Mouse (Mus musculus) heart, adult 11 months (tissue): ENCODE measurements around the gene Serinc5.

Experiments
- DNase-seq: peaks from one replicate; pipeline ENCODE4 v3.0.0; 2022

The Serinc5 gene

DNA sequence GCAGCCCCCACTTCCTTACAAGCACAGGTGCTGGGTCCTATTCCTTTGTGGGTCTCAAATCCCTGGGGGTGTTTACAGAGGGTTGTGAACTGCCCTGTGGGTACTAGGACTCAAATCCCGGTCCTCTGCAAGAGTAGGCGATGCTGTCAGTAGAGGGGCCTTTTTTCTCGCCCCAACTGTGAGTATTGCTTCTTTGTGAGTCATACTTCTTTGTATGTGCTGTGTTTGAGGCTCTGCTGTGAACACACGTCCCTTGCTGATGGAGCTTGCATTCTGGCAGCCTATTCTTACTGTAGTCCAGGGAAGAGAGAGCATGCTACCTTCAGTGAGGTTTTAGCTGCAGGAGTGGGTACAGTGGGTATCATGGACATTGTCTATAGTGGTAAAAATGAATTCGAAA, 4.3 kb downstream of the Serinc5 start:
- peak; percentile 83 for DNase-seq

- no peak for DNase-seq
These were observed 5.6 kb downstream of the Serinc5 start for GRCm38 (mm10) chr13:92616459-92616858.

DNA sequence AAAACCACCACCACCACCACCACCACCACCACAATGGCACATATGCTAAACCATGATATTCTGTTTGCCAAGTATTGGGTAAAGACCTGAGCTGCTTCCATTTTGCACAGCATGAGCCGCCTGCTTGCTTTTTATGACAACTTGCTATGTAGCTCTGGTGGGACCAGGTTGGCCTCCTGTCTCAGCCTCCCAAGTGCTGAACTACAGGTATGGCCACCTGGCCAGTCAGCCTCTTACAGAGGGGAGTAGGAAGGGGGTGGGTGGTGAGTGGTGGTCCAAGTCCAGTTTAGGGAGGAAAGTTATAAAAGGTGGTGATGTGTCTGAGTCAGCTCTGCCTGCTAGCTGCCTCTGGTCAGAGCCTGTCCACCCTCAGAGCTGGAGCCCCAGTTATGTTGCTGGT, 15.3 kb downstream of the Serinc5 start:
- peak; percentile 53 for DNase-seq

- DNase-seq: peak; percentile 52
These were observed 15.8 kb downstream of the Serinc5 start for GRCm38 (mm10) chr13:92626725-92627124.

DNA sequence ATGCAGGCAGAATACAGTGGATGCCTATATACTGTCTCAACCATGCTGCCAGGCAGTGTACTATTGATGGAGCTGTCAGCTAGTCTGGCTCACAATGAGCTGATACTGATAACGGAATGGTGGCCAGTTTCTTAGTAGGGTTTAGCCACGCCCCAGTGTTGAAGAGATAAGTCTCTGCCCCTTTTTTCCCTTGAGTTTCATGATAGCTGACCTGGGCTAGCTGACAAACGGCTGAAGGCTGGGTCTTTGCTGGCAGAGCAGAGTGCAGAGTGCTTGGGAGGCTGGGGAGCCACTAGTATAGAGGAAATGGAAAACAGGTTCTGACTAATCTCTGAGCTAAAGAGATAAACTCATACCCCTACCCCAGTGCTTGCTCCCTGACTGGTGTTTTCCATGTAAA, 18.6 kb downstream of the Serinc5 start:
- DNase-seq: peak; percentile 70

DNA sequence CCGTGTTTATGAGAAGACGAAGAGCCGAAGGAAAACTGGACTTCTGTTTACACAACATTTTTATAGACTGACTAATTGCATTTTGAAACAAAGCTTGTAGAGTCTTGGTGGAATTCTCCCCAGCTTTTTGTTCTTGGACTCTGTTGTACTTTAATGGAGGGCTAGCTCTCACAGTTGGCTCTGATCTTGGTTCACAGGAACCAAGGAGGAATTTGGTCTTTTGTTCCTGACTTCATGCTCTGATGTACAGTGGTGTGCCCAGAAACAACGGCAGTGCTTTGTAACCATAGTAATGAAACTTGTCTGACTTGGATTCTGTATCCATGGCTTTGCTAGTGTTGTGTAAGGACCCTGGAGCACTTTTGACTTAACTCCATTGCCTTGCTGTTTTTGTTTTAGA, 20.6 kb downstream of the Serinc5 start:
- DNase-seq: no peak

GRCm38 (mm10) chr13:92632550-92632949, 21.7 kb downstream of the Serinc5 start:
- peak; percentile 53 for DNase-seq

DNA sequence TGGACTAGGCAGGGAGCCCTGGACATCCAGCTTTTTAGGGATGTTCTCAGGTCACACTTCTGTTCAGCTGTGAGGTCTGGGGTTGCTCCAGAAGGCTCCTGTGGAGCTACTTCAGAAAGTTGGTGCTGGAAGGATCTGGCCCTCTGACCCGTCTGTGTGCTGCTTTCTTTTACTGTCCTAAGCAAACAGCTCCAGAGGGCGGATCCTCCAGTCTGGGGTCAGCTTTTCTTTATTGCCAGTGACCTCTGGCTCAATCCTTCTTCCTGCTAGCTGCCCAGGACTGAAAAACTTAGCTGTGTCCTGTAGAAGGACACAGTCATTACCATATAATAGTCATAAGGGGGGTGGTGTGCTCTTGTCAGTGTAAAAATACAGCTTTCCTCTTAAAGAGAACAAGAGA, 24.1 kb downstream of the Serinc5 start:
- DNase-seq: peak; percentile 84

GRCm38 (mm10) chr13:92636226-92636909, 25.5 kb downstream of the Serinc5 start:
- DNase-seq: peak; percentile 60

DNA sequence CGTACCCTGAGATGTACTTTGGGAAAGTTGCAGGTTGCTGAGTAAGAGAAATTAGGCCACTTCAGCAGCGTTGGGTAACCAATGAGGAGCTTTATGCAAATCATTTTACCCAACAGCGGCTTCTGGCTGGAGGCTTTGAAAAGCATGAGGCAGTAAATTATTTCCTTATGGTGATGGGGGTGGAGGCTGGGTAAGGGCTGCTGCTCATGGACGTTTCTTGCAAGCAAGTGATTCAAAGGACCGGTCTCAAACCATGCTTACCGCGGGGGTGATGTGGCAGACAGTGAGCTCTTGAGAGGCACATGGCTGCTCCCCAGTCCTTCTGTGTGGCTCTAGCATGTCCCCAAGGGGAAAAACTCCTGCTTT, 26.0 kb downstream of the Serinc5 start:
- DNase-seq: peak; percentile 96

- DNase-seq: peak; percentile 64
These were observed 28.5 kb downstream of the Serinc5 start for GRCm38 (mm10) chr13:92639093-92640014.

DNA sequence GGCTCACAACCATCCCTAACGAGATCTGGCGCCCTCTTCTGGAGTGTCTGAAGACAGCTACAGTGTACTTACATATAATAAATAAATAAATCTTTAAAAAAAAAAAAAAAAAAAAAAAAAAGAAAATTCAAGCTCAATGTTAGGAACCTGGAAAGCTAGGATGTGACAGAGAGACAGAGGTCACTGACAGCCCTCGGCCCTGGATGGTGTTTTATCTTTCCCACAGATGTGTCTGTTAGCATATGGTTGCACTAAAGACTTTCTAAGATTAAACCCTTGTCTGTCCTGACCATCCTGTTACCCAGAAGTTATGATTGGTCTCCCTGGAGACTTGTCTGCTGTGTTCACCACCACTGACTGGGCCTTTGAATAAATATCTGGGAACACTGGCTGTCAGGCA, 33.3 kb downstream of the Serinc5 start:
- DNase-seq: no peak

GRCm38 (mm10) chr13:92644753-92645152, 33.9 kb downstream of the Serinc5 start:
- peak; percentile 86 for DNase-seq

DNA sequence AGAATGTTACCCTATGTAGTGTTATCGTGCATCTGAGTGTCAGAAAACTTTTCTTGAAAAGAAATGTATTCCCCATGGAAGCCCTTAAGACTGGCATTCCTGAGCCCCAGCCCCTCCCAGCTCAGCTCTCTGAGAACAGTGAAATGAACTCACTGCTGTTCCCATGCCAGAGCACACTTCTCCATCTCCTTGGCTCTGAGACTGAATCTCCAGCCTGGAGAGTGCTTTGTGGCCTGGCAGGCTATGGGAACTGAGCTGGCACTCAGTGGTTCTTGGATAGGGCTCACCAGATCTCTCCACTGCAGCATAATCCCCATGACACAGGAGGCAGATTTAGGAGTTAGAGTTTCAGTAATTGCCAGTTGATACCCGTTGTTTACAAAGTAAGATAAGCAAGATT, 36.8 kb downstream of the Serinc5 start:
- peak; percentile 80 for DNase-seq

GRCm38 (mm10) chr13:92649111-92649510, 38.2 kb downstream of the Serinc5 start:
- DNase-seq: no peak

DNA sequence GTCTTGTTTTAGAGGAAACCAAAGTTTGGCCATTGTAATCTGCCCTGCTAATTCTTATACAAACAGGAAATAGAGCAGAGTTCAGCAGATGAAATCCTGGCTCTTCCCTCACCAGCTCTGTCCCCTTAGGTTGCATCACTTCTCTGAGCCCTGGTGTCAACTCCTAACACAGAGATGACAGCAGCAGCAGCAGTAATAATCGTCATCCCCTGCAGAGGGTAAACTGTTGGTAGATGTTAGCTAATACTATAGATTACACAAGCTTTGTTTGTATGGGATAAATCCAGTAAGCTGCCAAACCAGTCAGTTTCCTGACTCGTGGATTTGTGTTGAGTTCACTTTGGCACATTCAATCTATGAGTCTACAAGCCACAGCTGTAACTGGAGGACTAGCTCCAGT, 40.1 kb downstream of the Serinc5 start:
- no peak for DNase-seq

GRCm38 (mm10) chr13:92652498-92652897, 41.6 kb downstream of the Serinc5 start:
- no peak for DNase-seq

- peak; percentile 88 for DNase-seq
These were observed 42.4 kb downstream of the Serinc5 start for GRCm38 (mm10) chr13:92653283-92653682.

DNA sequence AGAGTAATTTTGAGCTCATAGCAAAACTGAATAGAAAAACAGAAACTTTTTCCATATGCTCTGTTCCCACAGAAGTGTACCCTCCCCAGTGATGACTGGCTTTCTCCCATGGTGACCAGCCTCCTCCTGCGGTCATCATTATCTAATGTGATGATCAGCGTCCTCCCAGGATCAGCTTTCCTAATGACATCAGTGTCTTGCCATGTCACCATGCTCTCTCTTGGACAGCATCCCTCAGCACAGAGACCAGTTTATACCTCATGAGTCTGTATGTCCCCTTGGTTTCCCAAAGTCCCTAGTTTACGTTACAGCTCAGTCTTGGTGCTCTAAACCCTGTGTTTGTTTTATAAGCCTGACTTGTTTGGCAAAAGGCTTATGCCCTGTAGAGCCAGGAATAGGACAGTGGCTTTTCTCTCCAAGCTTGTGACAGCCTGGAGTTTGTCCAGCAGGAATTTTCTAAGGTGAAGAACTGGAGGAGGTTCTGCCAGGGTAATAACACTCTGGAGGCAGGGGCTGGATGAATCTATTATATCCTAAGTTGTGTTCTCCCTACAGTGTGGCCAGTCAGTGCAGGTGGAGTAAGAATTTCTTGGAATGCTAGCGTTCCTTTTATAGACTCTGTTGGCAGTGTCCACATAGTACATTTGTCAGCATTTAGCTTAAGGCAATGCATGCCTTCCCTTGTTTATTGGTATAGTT, 46.1 kb downstream of the Serinc5 start:
- DNase-seq: peak; percentile 96

GRCm38 (mm10) chr13:92659611-92660010, 48.7 kb downstream of the Serinc5 start:
- peak; percentile 63 for DNase-seq

GRCm38 (mm10) chr13:92662555-92663286, 51.8 kb downstream of the Serinc5 start:
- peak; percentile 90 for DNase-seq

DNA sequence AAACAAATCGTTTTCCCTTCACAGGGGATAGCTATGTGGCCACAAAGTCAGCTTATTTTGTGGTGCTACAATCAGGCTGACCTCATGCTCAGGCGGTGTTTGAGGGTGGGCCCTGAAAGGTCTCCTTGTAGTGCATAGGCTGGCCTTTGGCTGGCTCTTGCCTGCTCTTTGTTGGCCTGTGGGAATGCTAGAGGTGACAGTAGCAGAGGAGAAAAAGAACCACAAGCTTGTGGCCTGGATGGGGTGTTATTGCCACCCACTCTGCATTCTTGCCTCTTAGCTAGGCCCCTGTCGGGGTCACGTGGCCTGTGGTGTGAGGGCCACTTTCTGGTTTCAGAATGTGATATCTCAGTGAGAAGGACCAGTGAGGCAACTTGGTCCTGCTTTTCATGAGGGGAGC, 54.1 kb downstream of the Serinc5 start:
- peak; percentile 86 for DNase-seq
